8 mouse cellular contexts compared by ENCODE assay signal in genomic region chr5:123169284-123169683, GRCm38 (mm10). TPM values are rescaled to one million over a fixed set of nuclear protein-coding genes. Genes with fewer than 3 reads are reported as not detected.
DNase-seq lines count a peak whose midpoint lies in the region; ATAC-seq and TF ChIP-seq lines count a peak whose summit lies in the region.

TSS of gene Psmd9 (plus strand) at chr5:123169413.

- no peak within 1 kb of the TSS for H3K4me2 ChIP-seq in midbrain, postnatal 0 days (ENCODE audit: low read depth, low read length, poor library complexity, severe bottlenecking)

- H3K36me3 ChIP-seq in heart, embryonic 10.5 days, result peaks cover 20% of the 10 kb centered on the region
- peaks cover 18% of the 10 kb centered on the region for H3K36me3 ChIP-seq in midbrain, postnatal 0 days (ENCODE audit: insufficient read depth, low read length)

- peaks cover 18% of the 10 kb centered on the region for H3K4me1 ChIP-seq in heart, embryonic 10.5 days
- no peaks in the 10 kb centered on the region for H3K4me1 ChIP-seq in midbrain, postnatal 0 days (ENCODE audit: insufficient read depth, low read length)

- TF ChIP-seq POLR2A in brain, embryonic 14.5 days (IDR thresholded peaks at IDR 0.05; ENCODE audit: borderline replicate concordance, extremely low read depth, insufficient read depth, insufficient read length, poor library complexity, severe bottlenecking), result no peak

- H3K27ac ChIP-seq in heart, embryonic 10.5 days, result no peak within 1 kb of the TSS
- H3K27ac ChIP-seq in midbrain, postnatal 0 days (ENCODE audit: low read depth, low read length), result no peak within 1 kb of the TSS

- H3K9ac ChIP-seq in midbrain, postnatal 0 days (replicated peaks; ENCODE audit: low read length, poor library complexity, severe bottlenecking), result no peak within 1 kb of the TSS

- no peak for TF ChIP-seq CTCF in brain, embryonic 14.5 days (IDR thresholded peaks at IDR 0.05; ENCODE audit: borderline replicate concordance, extremely low read depth, insufficient read depth, insufficient read length)
- TF ChIP-seq CTCF in midbrain, postnatal 0 days (IDR thresholded peaks at IDR 0.05), result no peak

- 81% methylated on average over 5 of the region's 5 CpGs for WGBS in heart, embryonic 10.5 days
- 82% methylated on average over 5 of the region's 5 CpGs for WGBS in midbrain, postnatal 0 days

- H3K4me3 ChIP-seq in heart, embryonic 10.5 days, result no peak within 1 kb of the TSS
- H3K4me3 ChIP-seq in midbrain, postnatal 0 days (ENCODE audit: low read depth, low read length), result no peak within 1 kb of the TSS

- no peaks in the 10 kb centered on the region for H3K27me3 ChIP-seq in heart, embryonic 10.5 days (ENCODE audit: insufficient read depth, poor library complexity, severe bottlenecking)
- H3K27me3 ChIP-seq in midbrain, postnatal 0 days (ENCODE audit: insufficient read depth, low read length), result no peaks in the 10 kb centered on the region

- ATAC-seq in midbrain, postnatal 0 days (ENCODE audit: low FRiP score), result no peak

- DNase-seq in left cerebral cortex, adult 18-20 months (ENCODE audit: low spot score in 2 of 2), result no peak
- DNase-seq in left cerebral cortex, adult 9 months (ENCODE audit: low spot score in 2 of 2), result no peak
- DNase-seq in brain, embryonic 14.5 days (ENCODE audit: low read depth), result no peak
- DNase-seq in heart, embryonic 10.5 days (ENCODE audit: low spot score), result no peak
- no peak for DNase-seq in layer of hippocampus, postnatal 25 days (ENCODE audit: extremely low spot score in 1 of 2, low spot score in 1 of 2)
- DNase-seq in midbrain, postnatal 0 days (ENCODE audit: low spot score), result no peak
- no peak for DNase-seq in kidney, postnatal 10 days
- no peak for DNase-seq in embryo, embryonic 10 days (ENCODE audit: low spot score)

- H3K9me3 ChIP-seq in heart, embryonic 10.5 days, result no peaks in the 10 kb centered on the region
- H3K9me3 ChIP-seq in midbrain, postnatal 0 days (ENCODE audit: low read length), result no peaks in the 10 kb centered on the region

RNA-seq across cellular contexts. Expression of gene Psmd9, which starts in this region (rescaled TPM):
- total RNA-seq in left cerebral cortex, adult 18-20 months (2021), result 10 to 100 TPM; 23.1 to 28.3 TPM
- 36.2 and 41.2 TPM in 2 replicates for polyA plus RNA-seq in brain, embryonic 14.5 days (2012; rRNA removed)
- polyA plus RNA-seq in heart, embryonic 10.5 days (2016; fragmentation: Nextera tagmentation; extraction: Ambion mirVana), result 73.2 and 85.3 TPM in 2 replicates
- 10 to 100 TPM; 26.1 to 28.4 TPM for total RNA-seq in layer of hippocampus, postnatal 25 days (2021)
- total RNA-seq in midbrain, postnatal 0 days (2014; rRNA removed), result 26.1 and 26.5 TPM in 2 replicates
- polyA plus RNA-seq in midbrain, postnatal 0 days (2015; fragmentation: Nextera tagmentation; extraction: Ambion mirVana), result 76.3 and 81.8 TPM in 2 replicates
